Mouse (Mus musculus) liver, embryonic 15.5 days (tissue): ENCODE results near the gene Atp5k. TPM values are rescaled to one million over a fixed set of nuclear protein-coding genes. Genes with fewer than 3 reads are reported as not detected.

Experiments
- ATAC-seq: fragments of 200-750 bp; cut with Nextera tagmentation; 2 replicates; pipeline ENCODE4 v1.8.0; 2017; ENCODE audit warnings: moderate number of reproducible peaks, mild to moderate bottlenecking, moderate library complexity; ENCODE audit not compliant: insufficient read depth
- H3K27ac ChIP-seq: fragments of 300-500 bp; sonication (generic); replicated peaks from 2 replicates; pipeline ENCODE4 v1.5.1; 2015; ENCODE audit warnings: mild to moderate bottlenecking, inconsistent platforms
- H3K27me3 ChIP-seq: fragments of 300-500 bp; sonication (generic); 2 replicates; pipeline ENCODE4 v1.6.1; 2015; ENCODE audit warnings: mild to moderate bottlenecking, inconsistent platforms
- H3K36me3 ChIP-seq: fragments of 300-500 bp; sonication (generic); replicated peaks from 2 replicates; pipeline ENCODE4 v1.6.1; 2015; ENCODE audit warnings: moderate library complexity, mild to moderate bottlenecking, inconsistent platforms
- H3K4me1 ChIP-seq: fragments of 300-500 bp; sonication (generic); replicated peaks from 2 replicates; pipeline ENCODE4 v1.6.1; 2015; ENCODE audit warnings: inconsistent platforms
- H3K4me2 ChIP-seq: fragments of 300-500 bp; sonication (generic); 2 replicates; pipeline ENCODE4 v1.6.1; 2015; ENCODE audit warnings: moderate library complexity, mild to moderate bottlenecking, inconsistent platforms
- H3K4me3 ChIP-seq: fragments of 300-500 bp; sonication (generic); replicated peaks from 2 replicates; pipeline ENCODE4 v1.5.1; 2015; ENCODE audit warnings: mild to moderate bottlenecking, inconsistent platforms
- H3K9ac ChIP-seq: fragments of 300-500 bp; sonication (generic); 2 replicates; pipeline ENCODE4 v1.6.1; 2015; ENCODE audit warnings: moderate library complexity, mild to moderate bottlenecking, inconsistent platforms
- H3K9me3 ChIP-seq: fragments of 300-500 bp; sonication (generic); replicated peaks from 2 replicates; pipeline ENCODE4 v1.6.1; 2016; ENCODE audit warnings: inconsistent platforms
- WGBS: fragments of 180-500 bp; shearing (Covaris S2); methylation state at CpG from one replicate; pipeline ENCODE4 v1.1.7; 2015; ENCODE audit warnings: mixed read lengths; ENCODE audit not compliant: insufficient replicate concordance; 5-methylcytosine and 5-hydroxymethylcytosine counted together
- polyA plus RNA-seq: library from polyadenylated mRNA; unstranded; fragments of >200 nt; fragmentation: Nextera tagmentation; extraction: Ambion mirVana; gene quantifications from 2 replicates; pipeline ENCODE4 v1.2.1, GENCODE M21; 2015

The Atp5k gene
- polyA plus RNA-seq = 155 and 216 TPM in 2 replicates

DNA sequence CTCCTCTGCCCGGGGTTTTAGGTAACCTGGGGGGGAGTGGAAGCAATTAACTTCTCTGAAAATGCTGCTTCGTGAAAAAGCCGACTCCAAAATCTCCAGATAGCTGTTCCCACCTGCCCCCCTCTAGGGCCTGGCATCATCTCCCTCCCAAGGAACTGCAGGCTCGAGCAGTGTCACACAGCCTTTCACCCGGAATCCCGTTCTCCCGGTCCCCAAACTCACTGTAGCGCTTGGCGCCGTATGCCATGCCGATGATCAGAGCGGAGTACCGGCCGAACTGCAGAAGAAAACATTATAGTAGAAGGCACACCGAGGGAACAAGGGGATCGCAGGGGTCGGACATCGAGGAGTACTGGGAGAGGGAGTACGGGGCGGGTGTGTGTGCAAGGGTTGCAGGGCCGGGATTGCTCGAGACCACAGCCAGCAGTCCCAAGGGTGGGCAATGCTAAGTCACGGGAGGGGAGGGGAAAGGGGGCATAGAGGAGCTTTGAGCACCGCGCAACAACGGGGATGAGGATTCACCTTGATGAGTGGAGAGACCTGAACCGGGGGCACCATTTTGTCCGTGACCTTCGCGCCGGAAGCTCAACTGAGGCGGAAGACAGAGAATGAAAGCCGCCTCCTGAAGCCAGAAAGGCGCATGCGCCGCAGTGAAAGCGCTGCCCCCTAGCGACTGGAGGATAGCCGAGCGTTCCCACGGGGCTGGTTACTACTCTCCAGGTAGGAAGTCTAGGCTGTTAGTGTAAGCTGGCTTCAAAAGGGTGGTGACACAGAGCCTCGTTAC, at the start of gene Atp5k:
Atp5k (minus strand) TSS at position 645 of the 784 bp plus-strand sequence.
- peak within 1 kb of the TSS; percentile 85 for H3K4me2 ChIP-seq
- H3K27ac ChIP-seq = peak within 1 kb of the TSS; percentile 56; the same call in 1 of the 2 replicates
- ATAC-seq = peak; percentile 87
- peaks cover 5% of the 10 kb centered on the region; the same call in 1 of the 2 replicates for H3K27me3 ChIP-seq
- H3K36me3 ChIP-seq = peaks cover 34% of the 10 kb centered on the region
- peaks cover 23% of the 10 kb centered on the region for H3K4me1 ChIP-seq
- peak within 1 kb of the TSS; percentile 86 for H3K9ac ChIP-seq
- no peaks in the 10 kb centered on the region for H3K9me3 ChIP-seq
- WGBS = under 1% methylated on average over 42 of the region's 42 CpGs
- H3K4me3 ChIP-seq = peak within 1 kb of the TSS; percentile 90

GRCm38 (mm10) chr5:108483006-108483405, 48.8 kb upstream of the Atp5k start:
- no peaks in the 10 kb centered on the region for H3K27me3 ChIP-seq
- peak; percentile 60 for ATAC-seq
- 76% methylated on average over 6 of the region's 6 CpGs for WGBS
- H3K36me3 ChIP-seq = peaks cover 60% of the 10 kb centered on the region
- H3K4me2 ChIP-seq = no peak overlapping the region
- H3K4me3 ChIP-seq = no peak overlapping the region
- no peak overlapping the region for H3K27ac ChIP-seq
- no peaks in the 10 kb centered on the region for H3K9me3 ChIP-seq
- H3K9ac ChIP-seq = no peak overlapping the region
- H3K4me1 ChIP-seq = peaks cover 8% of the 10 kb centered on the region

- no peaks in the 10 kb centered on the region for H3K4me1 ChIP-seq
- H3K27ac ChIP-seq = no peak overlapping the region
- no peaks in the 10 kb centered on the region for H3K9me3 ChIP-seq
- no peak overlapping the region for H3K4me3 ChIP-seq
- 79% methylated on average over 3 of the region's 3 CpGs for WGBS
- no peak overlapping the region for H3K4me2 ChIP-seq
- peaks cover 76% of the 10 kb centered on the region for H3K36me3 ChIP-seq
- no peak overlapping the region for H3K9ac ChIP-seq
- ATAC-seq = no peak
- H3K27me3 ChIP-seq = no peaks in the 10 kb centered on the region
Measured at GRCm38 (mm10) chr5:108475977-108476376, 41.7 kb upstream of the Atp5k start.

- H3K27me3 ChIP-seq = no peaks in the 10 kb centered on the region
- H3K4me2 ChIP-seq = no peak overlapping the region
- H3K9ac ChIP-seq = no peak overlapping the region
- 88% methylated on average over 4 of the region's 4 CpGs for WGBS
- no peak for ATAC-seq
- peaks cover 5% of the 10 kb centered on the region; the same call in 1 of the 2 replicates for H3K4me1 ChIP-seq
- H3K36me3 ChIP-seq = peaks cover 74% of the 10 kb centered on the region
- no peak overlapping the region for H3K27ac ChIP-seq
- no peaks in the 10 kb centered on the region for H3K9me3 ChIP-seq
- H3K4me3 ChIP-seq = no peak overlapping the region
Measured at GRCm38 (mm10) chr5:108473737-108474136, 39.5 kb upstream of the Atp5k start.

GRCm38 (mm10) chr5:108469617-108470016, 35.4 kb upstream of the Atp5k start:
- ATAC-seq = no peak
- no peaks in the 10 kb centered on the region for H3K27me3 ChIP-seq
- H3K4me3 ChIP-seq = no peak overlapping the region
- no peaks in the 10 kb centered on the region for H3K9me3 ChIP-seq
- no peak overlapping the region for H3K9ac ChIP-seq
- peaks cover 40% of the 10 kb centered on the region for H3K4me1 ChIP-seq
- no peak overlapping the region for H3K27ac ChIP-seq
- no peak overlapping the region for H3K4me2 ChIP-seq
- H3K36me3 ChIP-seq = peaks cover 40% of the 10 kb centered on the region
- WGBS = 77% methylated on average over 7 of the region's 7 CpGs

DNA sequence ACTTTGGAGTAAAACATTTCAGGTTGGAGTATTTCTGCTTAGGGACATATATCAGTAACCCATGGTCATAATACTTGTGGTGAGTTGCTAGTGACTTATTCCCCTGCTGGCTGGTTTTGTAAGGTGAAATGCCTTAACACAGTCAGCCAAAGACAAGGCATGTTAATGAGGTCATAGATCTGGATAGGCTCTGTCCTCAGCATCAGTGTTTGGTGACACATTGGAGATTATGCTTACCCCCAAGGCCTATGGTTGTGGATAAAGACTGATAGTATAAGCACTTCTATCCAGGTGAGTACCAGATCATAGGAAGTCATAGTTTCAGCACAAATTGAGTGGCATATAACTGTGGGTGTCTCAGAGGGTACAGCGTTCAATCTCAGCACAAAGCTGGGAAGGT, 32.4 kb upstream of the Atp5k start:
- peaks cover 12% of the 10 kb centered on the region; the same call in 1 of the 2 replicates for H3K36me3 ChIP-seq
- H3K27ac ChIP-seq = peak overlapping the region; percentile 78
- H3K4me3 ChIP-seq = no peak overlapping the region
- 97% methylated on average over 1 of the region's 1 CpGs for WGBS
- ATAC-seq = no peak
- 0 out of 2 replicates have a peak overlapping the region, but pooled peaks have one; percentile 88 for H3K4me2 ChIP-seq
- no peaks in the 10 kb centered on the region for H3K9me3 ChIP-seq
- no peaks in the 10 kb centered on the region for H3K27me3 ChIP-seq
- H3K4me1 ChIP-seq = peaks cover 68% of the 10 kb centered on the region
- no peak overlapping the region for H3K9ac ChIP-seq

DNA sequence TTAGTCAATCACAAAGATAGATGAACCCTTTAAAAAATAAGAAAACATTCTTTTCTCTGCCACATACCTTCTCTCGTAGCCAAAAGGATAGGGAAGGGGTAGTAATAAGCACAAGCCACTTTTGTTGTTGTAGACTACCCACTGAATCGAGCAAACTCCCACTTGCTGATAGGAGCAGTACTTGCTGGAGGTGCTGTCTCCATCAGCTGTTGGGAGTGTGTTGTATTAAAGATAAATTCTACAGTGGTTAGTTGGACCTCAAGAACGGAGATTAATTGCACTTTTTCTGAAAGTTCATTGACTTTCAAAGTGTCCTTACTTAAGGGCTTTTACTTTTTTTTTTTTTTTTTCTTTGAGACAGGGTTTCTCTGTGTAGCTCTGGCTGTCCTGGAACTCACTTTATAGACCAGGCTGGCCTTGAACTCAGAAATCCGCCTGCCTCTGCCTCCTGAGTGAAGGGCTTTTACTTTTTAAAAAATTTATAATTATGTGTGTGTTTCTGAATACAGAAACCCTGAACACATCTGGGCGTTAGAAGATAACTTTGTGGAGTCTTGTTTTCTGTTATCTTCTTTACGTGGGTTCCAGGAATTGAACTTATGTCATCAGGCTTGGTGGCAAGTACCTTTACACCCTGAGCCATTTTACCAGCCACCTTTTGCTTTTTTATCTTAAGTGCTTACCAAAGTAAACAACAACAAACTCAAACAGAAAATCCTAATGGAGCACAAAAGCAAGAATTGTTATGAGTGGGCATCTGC, 31.1 kb upstream of the Atp5k start:
- H3K4me2 ChIP-seq = peak overlapping the region; percentile 88
- no peaks in the 10 kb centered on the region for H3K27me3 ChIP-seq
- 0 out of 2 replicates have a peak overlapping the region, but pooled peaks have one; percentile 6 for H3K9ac ChIP-seq
- ATAC-seq = no peak
- 21% methylated on average over 6 of the region's 6 CpGs for WGBS
- H3K4me3 ChIP-seq = no peak overlapping the region
- H3K27ac ChIP-seq = peak overlapping the region; percentile 78
- peaks cover 11% of the 10 kb centered on the region; the same call in 1 of the 2 replicates for H3K36me3 ChIP-seq
- peaks cover 76% of the 10 kb centered on the region for H3K4me1 ChIP-seq
- no peaks in the 10 kb centered on the region for H3K9me3 ChIP-seq

DNA sequence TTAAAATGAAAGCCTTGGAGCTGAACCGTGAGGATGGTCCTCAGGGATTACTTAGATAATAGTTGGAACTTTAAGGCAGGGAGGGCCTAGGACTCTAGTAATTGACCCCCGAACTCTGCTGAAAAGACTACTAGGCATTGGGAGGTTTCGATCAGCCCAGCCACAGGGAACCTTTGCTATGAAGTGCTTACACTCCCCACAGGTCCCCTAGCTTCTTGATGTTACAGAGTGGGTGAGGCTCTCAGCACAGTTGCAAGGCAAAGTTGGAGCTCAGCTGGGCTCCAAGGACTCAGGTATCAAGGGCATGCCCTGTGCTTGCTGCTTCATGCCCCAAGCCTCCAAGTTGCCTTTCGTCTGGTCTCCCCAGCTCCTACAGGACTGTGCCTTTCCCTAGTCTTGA, 28.2 kb upstream of the Atp5k start:
- H3K4me2 ChIP-seq = peak overlapping the region; percentile 88
- H3K36me3 ChIP-seq = no peaks in the 10 kb centered on the region
- peaks cover 65% of the 10 kb centered on the region for H3K4me1 ChIP-seq
- peak overlapping the region; percentile 87 for H3K4me3 ChIP-seq
- peak overlapping the region; percentile 97 for H3K9ac ChIP-seq
- peaks cover 8% of the 10 kb centered on the region; the same call in 1 of the 2 replicates for H3K27me3 ChIP-seq
- H3K9me3 ChIP-seq = no peaks in the 10 kb centered on the region
- ATAC-seq = no peak
- H3K27ac ChIP-seq = peak overlapping the region; percentile 85
- WGBS = 51% methylated on average over 4 of the region's 4 CpGs

DNA sequence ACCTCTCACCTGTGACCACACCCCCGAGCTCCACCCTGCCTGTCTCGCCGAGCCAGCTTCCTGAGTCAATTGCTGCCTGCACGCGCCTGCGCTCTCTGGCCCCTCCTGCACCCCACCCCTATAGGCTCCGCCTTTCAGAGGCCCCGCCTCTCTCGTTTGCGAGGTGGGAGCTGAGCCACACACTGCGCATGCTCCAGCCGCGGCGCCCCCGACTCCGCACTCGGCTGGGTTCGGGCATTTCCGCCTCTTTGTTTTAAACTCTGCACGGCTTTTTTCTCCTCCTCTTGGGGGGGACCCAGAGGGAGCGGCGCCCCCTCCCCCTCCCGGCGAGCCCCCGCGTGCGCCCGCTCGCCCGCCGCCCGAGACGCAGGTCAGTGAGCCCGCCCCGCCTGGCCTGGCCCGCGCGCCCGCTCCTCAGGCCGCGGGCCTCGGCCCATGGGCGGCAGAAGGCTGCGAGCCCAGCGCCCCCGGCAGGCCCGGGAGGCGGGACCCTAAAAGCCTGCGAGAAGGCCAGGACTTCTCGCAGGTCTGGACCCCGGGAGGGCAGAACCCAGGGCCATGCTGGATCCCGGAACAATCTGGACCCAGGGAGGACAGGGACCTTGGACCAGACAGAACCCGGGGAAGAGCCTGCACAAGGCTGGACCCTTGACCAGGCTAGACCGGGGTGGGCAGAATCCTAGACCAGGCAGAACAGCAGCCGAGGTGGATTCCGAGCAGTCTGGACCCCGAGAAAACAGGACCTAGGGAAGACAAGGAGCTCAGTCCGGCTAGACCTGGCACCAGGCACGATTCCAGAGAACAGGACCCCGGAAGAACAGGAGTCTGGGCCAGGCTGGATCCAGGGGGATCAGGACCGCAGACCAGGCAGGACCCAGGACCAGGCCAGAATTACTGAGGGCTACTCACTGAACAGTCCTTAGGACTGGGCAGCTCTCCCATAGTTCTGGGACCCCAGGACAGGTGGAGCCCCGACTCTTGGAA, 27.1 kb upstream of the Atp5k start, which contains the start of gene Pcgf3:
Pcgf3 (plus strand) TSS at position 151 of the 984 bp plus-strand sequence.
- ATAC-seq = peak; percentile 94
- Histone ChIP-seq H3K27me3 (peaks cover 8% of the 10 kb centered on the region; the same call in 1 of the 2 replicates), H3K4me3 (peak within 1 kb of the TSS; percentile 87), H3K4me2 (peak within 1 kb of the TSS; percentile 88), H3K9ac (peak within 1 kb of the TSS; percentile 97), H3K27ac (peak within 1 kb of the TSS; percentile 85), H3K4me1 (peaks cover 54% of the 10 kb centered on the region), H3K9me3 (no peaks in the 10 kb centered on the region), H3K36me3 (no peaks in the 10 kb centered on the region)
- WGBS = under 1% methylated on average over 62 of the region's 62 CpGs

DNA sequence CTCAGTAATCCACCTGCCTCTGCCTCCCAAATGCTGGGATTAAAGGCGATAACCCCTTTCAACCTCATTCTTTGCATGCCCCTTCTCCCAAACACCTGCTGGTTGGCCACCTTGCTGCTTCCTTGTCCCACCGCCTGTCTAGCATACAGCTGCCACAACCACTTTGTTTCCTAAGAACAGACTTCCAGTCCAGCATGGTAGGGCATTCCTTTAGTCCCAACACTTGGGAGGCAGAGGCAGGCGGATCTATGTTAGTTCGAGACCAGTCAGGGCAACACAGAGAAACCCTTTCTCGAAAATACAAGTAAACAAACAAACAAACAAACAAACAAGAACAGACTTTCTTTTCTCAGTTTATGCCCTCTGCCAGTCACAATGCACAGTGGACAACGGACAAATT, 26.2 kb upstream of the Atp5k start:
- peak overlapping the region; percentile 34; the same call in 1 of the 2 replicates for H3K27ac ChIP-seq
- peaks cover 45% of the 10 kb centered on the region for H3K4me1 ChIP-seq
- peak overlapping the region; percentile 88 for H3K4me2 ChIP-seq
- peaks cover 8% of the 10 kb centered on the region; the same call in 1 of the 2 replicates for H3K27me3 ChIP-seq
- peak overlapping the region; percentile 87 for H3K4me3 ChIP-seq
- ATAC-seq = no peak
- WGBS = 44% methylated on average over 6 of the region's 6 CpGs
- H3K9ac ChIP-seq = peak overlapping the region; percentile 97; the same call in 1 of the 2 replicates
- H3K9me3 ChIP-seq = no peaks in the 10 kb centered on the region
- no peaks in the 10 kb centered on the region for H3K36me3 ChIP-seq
